Mouse (Mus musculus) myocyte (in vitro differentiated cells): ENCODE results near the gene Dcaf11. TPM values are rescaled to one million over a fixed set of nuclear protein-coding genes. Genes with fewer than 3 reads are reported as not detected.

Source experiments
- H3K27me3 ChIP-seq: one replicate; pipeline ENCODE4 v1.6.1; 2011; ENCODE audit not compliant: control insufficient read depth, insufficient read depth, insufficient read length
- H3K36me3 ChIP-seq: one replicate; pipeline ENCODE4 v1.6.1; 2011; ENCODE audit not compliant: control insufficient read depth, insufficient read depth
- H3K4me2 ChIP-seq: one replicate; pipeline ENCODE4 v1.6.1; 2011; ENCODE audit warnings: low read depth, control low read depth
- H3K4me3 ChIP-seq: one replicate; pipeline ENCODE4 v1.5.1; 2011; ENCODE audit warnings: mild to moderate bottlenecking, control low read depth, moderate library complexity
- H3K79me2 ChIP-seq: one replicate; pipeline ENCODE4 v1.6.1; 2011; ENCODE audit not compliant: control insufficient read depth, insufficient read depth
- H3ac ChIP-seq: one replicate; pipeline ENCODE4 v1.6.1; 2011; ENCODE audit not compliant: control insufficient read depth, insufficient read length
- CEBPB ChIP-seq: IDR thresholded peaks from 2 replicates; pipeline ENCODE4 v1.6.1; 2011; ENCODE audit warnings: mild to moderate bottlenecking, moderate library complexity; ENCODE audit not compliant: poor library complexity, insufficient read depth, severe bottlenecking
- E2F4 ChIP-seq: IDR thresholded peaks from one replicate; pipeline ENCODE4 v1.6.1; 2011; ENCODE audit warnings: mild to moderate bottlenecking, control low read depth, moderate library complexity; ENCODE audit not compliant: insufficient read depth
- MAX ChIP-seq: IDR thresholded peaks from one replicate; pipeline ENCODE4 v1.6.1; 2011; ENCODE audit warnings: low read depth, mild to moderate bottlenecking, control low read depth
- MYOD1 ChIP-seq, 3 experiments: IDR thresholded peaks; one replicate each; pipeline ENCODE4 v1.6.1; 2011; ENCODE audit warnings: control low read depth in 2 of 3, low read depth in 2 of 3, mild to moderate bottlenecking in 2 of 3, moderate library complexity in 1 of 3; ENCODE audit not compliant: insufficient read length in 2 of 3, control insufficient read depth in 1 of 3
- MYOG ChIP-seq, 3 experiments: IDR thresholded peaks; one replicate each; pipeline ENCODE4 v1.6.1; 2011; ENCODE audit warnings: control low read depth in 2 of 3, low read depth in 2 of 3, mild to moderate bottlenecking in 2 of 3; ENCODE audit not compliant: insufficient read length in 2 of 3, control insufficient read depth in 1 of 3, insufficient read depth in 1 of 3
- POLR2A ChIP-seq: IDR thresholded peaks from one replicate; pipeline ENCODE4 v1.6.1; 2011; ENCODE audit warnings: low read depth, mild to moderate bottlenecking, control low read depth, moderate library complexity; ENCODE audit not compliant: insufficient read length
- POLR2AphosphoS2 ChIP-seq: IDR thresholded peaks from one replicate; pipeline ENCODE4 v1.6.1; 2011; ENCODE audit warnings: low read depth, control low read depth; ENCODE audit not compliant: insufficient read length
- REST ChIP-seq: IDR thresholded peaks from one replicate; pipeline ENCODE4 v1.6.1; 2011; ENCODE audit warnings: mild to moderate bottlenecking, control low read depth, moderate library complexity; ENCODE audit not compliant: insufficient read depth, insufficient read length
- SRF ChIP-seq: IDR thresholded peaks from one replicate; pipeline ENCODE4 v1.6.1; 2011; ENCODE audit warnings: low read depth; ENCODE audit not compliant: control insufficient read depth, insufficient read length
- TCF12 ChIP-seq: IDR thresholded peaks from one replicate; pipeline ENCODE4 v1.6.1; 2011; ENCODE audit warnings: mild to moderate bottlenecking, control low read depth; ENCODE audit not compliant: poor library complexity, insufficient read depth, severe bottlenecking
- TCF3 ChIP-seq: IDR thresholded peaks from one replicate; pipeline ENCODE4 v1.6.1; 2011; ENCODE audit warnings: low read depth, control low read depth; ENCODE audit not compliant: insufficient read length
- USF1 ChIP-seq: IDR thresholded peaks from one replicate; pipeline ENCODE4 v1.6.1; 2011; ENCODE audit warnings: low read depth, mild to moderate bottlenecking, control low read depth, moderate library complexity
- polyA plus RNA-seq: library from polyadenylated mRNA; unstranded; fragments of >200 nt; fragmentation: generic; extraction: Trizol; gene quantifications from one replicate; pipeline ENCODE4 v1.2.1, GENCODE M21; 2012; ENCODE audit warnings: missing spikeins

Gene Dcaf11
- polyA plus RNA-seq, 1 experiment, result 38.7 TPM

- Histone ChIP-seq H3K4me2 (no peak overlapping the region), H3K79me2 (no peaks in the 10 kb centered on the region), H3K4me3 (no peak overlapping the region), H3ac (no peak overlapping the region), H3K36me3 (peaks cover 2% of the 10 kb centered on the region), H3K27me3 (no peaks in the 10 kb centered on the region)
- no peak for TF ChIP-seq TCF3
- no peak for TF ChIP-seq MYOG (IDR thresholded peaks at IDR 0.05; ENCODE audit: control insufficient read depth in 1 of 3, insufficient read depth in 1 of 3, insufficient read length in 2 of 3, low read depth in 2 of 3)
- no peak for TF ChIP-seq REST
- no peak for TF ChIP-seq POLR2A
- no peak for TF ChIP-seq MAX
- no peak for TF ChIP-seq USF1
- TF ChIP-seq MYOD1 (IDR thresholded peaks at IDR 0.05; ENCODE audit: control insufficient read depth in 1 of 3, insufficient read length in 2 of 3, low read depth in 2 of 3), result no peak
- TF ChIP-seq POLR2AphosphoS2, result no peak
- no peak for TF ChIP-seq TCF12
- TF ChIP-seq SRF, result no peak
- no peak for TF ChIP-seq E2F4
These were observed 54.9 kb downstream of the Dcaf11 start for GRCm38 (mm10) chr14:55614565-55615178.

GRCm38 (mm10) chr14:55615876-55616275, 56.1 kb downstream of the Dcaf11 start:
- H3K79me2 ChIP-seq, result no peaks in the 10 kb centered on the region
- H3K4me2 ChIP-seq, result no peak overlapping the region
- no peak overlapping the region for H3K4me3 ChIP-seq
- H3K36me3 ChIP-seq, result no peaks in the 10 kb centered on the region
- no peak overlapping the region for H3ac ChIP-seq
- no peaks in the 10 kb centered on the region for H3K27me3 ChIP-seq
- TF ChIP-seq REST, result no peak
- no peak for TF ChIP-seq MYOG (IDR thresholded peaks at IDR 0.05; ENCODE audit: control insufficient read depth in 1 of 3, insufficient read depth in 1 of 3, insufficient read length in 2 of 3, low read depth in 2 of 3)
- no peak for TF ChIP-seq MYOD1 (IDR thresholded peaks at IDR 0.05; ENCODE audit: control insufficient read depth in 1 of 3, insufficient read length in 2 of 3, low read depth in 2 of 3)
- TF ChIP-seq MAX, result no peak
- no peak for TF ChIP-seq E2F4
- no peak for TF ChIP-seq TCF3
- no peak for TF ChIP-seq POLR2A
- no peak for TF ChIP-seq POLR2AphosphoS2

GRCm38 (mm10) chr14:55616844-55617243, 57.0 kb downstream of the Dcaf11 start:
- no peaks in the 10 kb centered on the region for H3K79me2 ChIP-seq
- H3K4me2 ChIP-seq, result no peak overlapping the region
- no peaks in the 10 kb centered on the region for H3K27me3 ChIP-seq
- no peak overlapping the region for H3ac ChIP-seq
- H3K4me3 ChIP-seq, result no peak overlapping the region
- H3K36me3 ChIP-seq, result no peaks in the 10 kb centered on the region
- TF ChIP-seq SRF (no peak), CEBPB (no peak)

GRCm38 (mm10) chr14:55617822-55618221, 58.0 kb downstream of the Dcaf11 start, which contains the start of gene Rec8:
Gene Rec8 (plus strand): TSS chr14:55618037.
- no peaks in the 10 kb centered on the region for H3K27me3 ChIP-seq
- H3ac ChIP-seq, result no peak within 1 kb of the TSS
- TF ChIP-seq MYOD1 (IDR thresholded peaks at IDR 0.05; ENCODE audit: control insufficient read depth in 1 of 3, insufficient read length in 2 of 3, low read depth in 2 of 3) (no peak), POLR2AphosphoS2 (no peak), POLR2A (no peak), USF1 (no peak), MAX (no peak), SRF (no peak), TCF3 (no peak), TCF12 (no peak), REST (no peak), MYOG (IDR thresholded peaks at IDR 0.05; ENCODE audit: control insufficient read depth in 1 of 3, insufficient read depth in 1 of 3, insufficient read length in 2 of 3, low read depth in 2 of 3) (no peak), CEBPB (no peak), E2F4 (no peak)
- H3K36me3 ChIP-seq, result no peaks in the 10 kb centered on the region
- H3K4me2 ChIP-seq, result no peak within 1 kb of the TSS
- no peaks in the 10 kb centered on the region for H3K79me2 ChIP-seq
- H3K4me3 ChIP-seq, result no peak within 1 kb of the TSS

GRCm38 (mm10) chr14:55618486-55619195, 58.8 kb downstream of the Dcaf11 start:
- no peak overlapping the region for H3K4me3 ChIP-seq
- TF ChIP-seq MAX (no peak), E2F4 (no peak), MYOD1 (IDR thresholded peaks at IDR 0.05; ENCODE audit: control insufficient read depth in 1 of 3, insufficient read length in 2 of 3, low read depth in 2 of 3) (no peak), MYOG (IDR thresholded peaks at IDR 0.05; ENCODE audit: control insufficient read depth in 1 of 3, insufficient read depth in 1 of 3, insufficient read length in 2 of 3, low read depth in 2 of 3) (no peak), TCF12 (no peak), USF1 (no peak), POLR2AphosphoS2 (no peak), SRF (no peak), CEBPB (no peak), POLR2A (no peak), TCF3 (no peak), REST (no peak)
- H3K79me2 ChIP-seq, result no peaks in the 10 kb centered on the region
- no peaks in the 10 kb centered on the region for H3K36me3 ChIP-seq
- no peaks in the 10 kb centered on the region for H3K27me3 ChIP-seq
- H3ac ChIP-seq, result no peak overlapping the region
- H3K4me2 ChIP-seq, result no peak overlapping the region
